Mouse (Mus musculus) mouse embryonic stem cell (cell line): ENCODE results near the gene Slc25a39.

Experiments
- in situ Hi-C, 2 experiments: fragments of 300-500 bp; cut with MboI; formaldehyde crosslinking; loops; 1 replicate in 1 of 2; 3 replicates in 1 of 2; pipeline ENCODE4 v1.14.3; 2019 to 2020; ENCODE audit warnings: low sequenced_read_pairs in 2 of 2, low pct_unique_long_range_greater_than_20kb in 1 of 2, mixed read lengths in 1 of 2; ENCODE audit not compliant: unreplicated experiment in 1 of 2

Gene Slc25a39

DNA sequence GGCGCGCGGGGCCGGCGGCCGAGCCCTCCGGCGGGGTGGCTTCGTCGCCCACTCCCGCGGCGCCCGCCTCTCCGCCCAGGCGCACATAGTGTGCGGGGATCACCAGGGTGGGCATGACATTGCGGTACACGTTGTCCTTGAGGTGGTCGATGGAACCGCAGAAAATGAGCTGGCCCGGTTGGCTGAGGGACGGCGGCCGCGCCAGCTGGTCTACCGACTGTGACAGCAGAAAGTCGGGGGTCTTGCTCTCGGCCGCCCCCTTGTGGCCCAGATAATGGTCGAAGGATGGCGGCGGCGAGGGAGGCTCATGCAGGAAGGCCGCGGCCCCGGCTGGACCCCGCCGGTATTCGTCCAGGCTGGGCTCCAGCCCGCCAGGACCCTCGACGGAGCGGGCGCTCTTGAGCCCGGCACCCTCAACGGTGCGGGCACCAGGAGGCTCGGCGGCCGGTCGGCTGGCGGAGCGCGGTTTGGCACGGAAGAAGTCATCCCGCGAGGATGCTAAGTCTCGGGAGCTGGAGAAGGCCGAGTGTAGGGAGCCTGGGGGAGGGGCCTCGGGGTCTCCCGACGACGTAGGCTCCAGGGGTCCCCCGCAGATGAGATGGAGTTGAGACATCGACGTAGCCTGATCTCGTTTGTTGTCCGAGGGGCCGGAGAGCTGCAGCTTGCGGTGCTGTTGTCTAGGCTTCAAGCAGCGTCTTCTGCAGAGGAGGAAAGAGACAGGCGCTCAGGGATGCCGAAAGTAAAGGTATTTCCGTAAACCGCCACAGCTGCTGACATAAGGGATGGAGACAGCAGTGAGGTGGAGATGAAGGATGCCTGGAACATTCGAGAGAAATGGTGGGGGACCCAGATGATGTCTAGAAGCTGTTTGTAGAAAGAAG is 30.7 kb upstream of the Slc25a39 start:
- in situ Hi-C loops: loop anchor here in 1 of 2 experiments (10.0 kb wide), 1 partner anchor 144 kb away; the partner anchor contains the start of gene Atxn7l3

DNA sequence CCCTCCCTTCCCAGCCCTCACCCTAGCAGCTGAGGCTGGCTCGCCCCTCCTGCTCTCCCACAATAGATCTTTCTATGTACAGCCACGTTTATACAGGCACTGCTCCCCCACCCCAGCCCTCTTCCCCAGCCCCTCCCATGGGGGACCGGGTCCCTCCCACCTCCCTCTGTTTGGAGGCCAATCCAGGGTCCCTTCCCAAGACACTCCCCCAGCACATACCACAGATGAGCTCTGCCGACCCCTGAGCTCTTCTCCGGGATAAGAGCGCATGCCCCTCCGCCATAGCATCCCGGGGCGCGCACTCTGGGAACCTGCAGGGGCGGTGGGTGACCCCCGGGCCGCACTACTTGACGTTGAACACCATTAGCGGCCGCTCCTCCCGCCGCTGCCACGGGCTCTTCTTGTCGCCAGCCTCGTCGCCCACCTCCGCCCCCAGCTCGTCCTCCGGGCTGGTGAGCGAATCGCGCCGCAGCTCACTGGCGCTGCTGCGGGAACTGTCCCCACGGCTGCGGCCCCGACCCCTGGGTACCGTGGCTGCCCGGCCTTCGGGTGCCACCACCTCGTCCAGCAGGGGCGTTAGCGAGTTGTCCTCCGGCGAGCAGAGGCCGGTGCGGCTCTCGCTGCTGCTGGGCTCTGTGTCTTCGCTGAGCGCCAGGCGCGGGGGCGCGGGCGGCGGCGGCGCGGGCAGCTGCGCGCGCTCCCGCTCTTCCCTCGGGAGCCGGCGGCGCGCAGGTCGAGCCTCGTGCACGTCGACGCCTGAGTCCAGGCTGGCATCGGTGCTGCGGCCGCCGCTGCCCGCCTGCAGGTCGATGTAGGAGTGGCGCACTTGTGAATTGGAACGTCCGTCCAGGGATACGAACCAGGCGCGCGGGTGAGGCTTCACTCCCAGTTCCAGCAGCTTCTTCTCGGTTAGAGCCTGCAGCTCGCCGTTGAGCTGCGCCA is 29.6 kb upstream of the Slc25a39 start:
- in situ Hi-C loops: loop anchor here in 1 of 2 experiments (10.0 kb wide), 1 partner anchor 143 kb away; the partner anchor contains the start of gene Atxn7l3

DNA sequence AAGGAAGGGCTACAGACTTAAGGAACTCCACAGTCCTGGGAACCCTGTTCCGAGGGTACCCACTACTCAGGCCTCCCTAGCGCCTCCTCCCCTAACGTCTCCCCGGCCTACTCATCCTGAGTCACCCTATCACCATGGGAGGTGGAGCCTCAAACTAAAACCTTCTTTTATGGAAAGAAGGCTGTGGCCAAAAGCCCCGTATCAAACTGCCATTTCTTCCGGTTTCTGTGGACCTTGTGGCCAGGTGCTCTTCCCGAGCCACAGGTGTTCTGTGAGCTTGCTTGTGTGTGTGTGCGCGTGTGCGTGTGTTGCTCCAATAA is 28.7 kb upstream of the Slc25a39 start:
- in situ Hi-C loops: loop anchor here in 1 of 2 experiments (10.0 kb wide), 1 partner anchor 142 kb away; the partner anchor contains the start of gene Atxn7l3

DNA sequence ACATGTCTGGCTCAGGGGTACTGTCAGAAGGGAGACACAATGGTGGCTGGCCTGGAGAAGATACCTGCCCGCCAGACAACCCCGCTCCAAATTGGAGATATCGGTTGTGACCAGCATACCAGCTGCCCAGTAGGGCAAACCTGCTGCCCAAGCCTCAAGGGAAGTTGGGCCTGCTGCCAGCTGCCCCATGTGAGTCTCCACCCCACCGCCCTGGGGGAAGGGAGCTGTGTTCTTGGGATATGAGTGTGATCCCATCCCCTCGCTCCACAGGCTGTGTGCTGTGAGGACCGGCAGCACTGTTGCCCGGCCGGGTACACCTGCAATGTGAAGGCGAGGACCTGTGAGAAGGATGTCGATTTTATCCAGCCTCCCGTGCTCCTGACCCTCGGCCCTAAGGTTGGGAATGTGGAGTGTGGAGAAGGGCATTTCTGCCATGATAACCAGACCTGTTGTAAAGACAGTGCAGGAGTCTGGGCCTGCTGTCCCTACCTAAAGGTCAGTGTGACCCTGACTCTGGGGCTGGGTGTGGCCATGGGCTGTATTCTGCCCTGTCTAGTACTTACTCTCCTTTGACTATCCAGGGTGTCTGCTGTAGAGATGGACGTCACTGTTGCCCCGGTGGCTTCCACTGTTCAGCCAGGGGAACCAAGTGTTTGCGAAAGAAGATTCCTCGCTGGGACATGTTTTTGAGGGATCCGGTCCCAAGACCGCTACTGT is 28.2 kb upstream of the Slc25a39 start:
- in situ Hi-C loops: loop anchor here in 1 of 2 experiments (10.0 kb wide), 1 partner anchor 141 kb away; the partner anchor contains the start of gene Atxn7l3

DNA sequence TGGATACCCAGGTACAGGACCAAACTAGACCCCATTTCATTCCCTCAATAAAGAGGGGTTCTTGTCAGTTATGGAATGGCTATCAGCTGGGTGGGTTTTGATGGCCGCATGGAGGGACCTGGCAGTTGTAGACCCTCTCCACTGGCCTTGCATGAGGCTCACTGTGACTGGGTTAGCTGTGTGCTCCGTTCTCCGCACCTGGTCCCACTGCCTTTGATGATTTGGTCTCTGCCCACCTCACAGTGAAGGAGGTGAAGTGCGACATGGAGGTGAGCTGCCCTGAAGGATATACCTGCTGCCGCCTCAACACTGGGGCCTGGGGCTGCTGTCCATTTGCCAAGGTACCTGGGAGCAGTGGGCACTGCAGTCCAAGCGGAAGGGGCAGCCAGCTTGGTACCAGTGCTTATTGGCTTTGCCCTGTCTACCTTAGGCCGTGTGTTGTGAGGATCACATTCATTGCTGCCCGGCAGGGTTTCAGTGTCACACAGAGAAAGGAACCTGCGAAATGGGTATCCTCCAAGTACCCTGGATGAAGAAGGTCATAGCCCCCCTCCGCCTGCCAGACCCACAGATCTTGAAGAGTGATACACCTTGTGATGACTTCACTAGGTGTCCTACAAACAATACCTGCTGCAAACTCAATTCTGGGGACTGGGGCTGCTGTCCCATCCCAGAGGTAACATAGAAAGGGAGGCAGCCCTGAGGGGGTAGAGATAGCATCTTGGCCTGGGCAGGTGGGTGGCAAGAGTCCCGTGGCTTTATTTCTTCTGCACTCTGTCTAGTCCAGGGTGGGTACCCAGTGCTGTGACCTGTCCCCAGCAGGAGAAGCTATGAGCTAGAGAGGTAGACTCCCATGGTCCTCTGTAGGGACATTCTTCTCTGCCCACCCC is 27.3 kb upstream of the Slc25a39 start:
- in situ Hi-C loops: loop anchor here (5.0 to 10.0 kb wide), 2 partner anchors 138 to 140 kb away; partner anchors contain the start of gene Atxn7l3 (in 2 of the 2)

DNA sequence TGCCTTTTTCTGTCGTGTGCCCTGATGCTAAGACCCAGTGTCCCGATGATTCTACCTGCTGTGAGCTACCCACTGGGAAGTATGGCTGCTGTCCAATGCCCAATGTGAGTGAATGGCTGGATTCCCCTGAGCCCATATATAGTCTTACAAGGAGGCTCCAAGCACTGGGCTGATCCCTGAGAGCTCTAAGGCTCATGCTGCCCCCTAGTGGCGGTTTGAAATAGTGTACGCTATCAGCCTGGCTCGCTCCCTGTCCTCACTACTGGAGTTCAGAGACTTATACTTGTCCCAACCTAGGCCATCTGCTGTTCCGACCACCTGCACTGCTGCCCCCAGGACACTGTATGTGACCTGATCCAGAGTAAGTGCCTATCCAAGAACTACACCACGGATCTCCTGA is 26.7 kb upstream of the Slc25a39 start:
- in situ Hi-C loops: loop anchor here (5.0 to 10.0 kb wide), 2 partner anchors 137 to 140 kb away; partner anchors contain the start of gene Atxn7l3 (in 2 of the 2)

DNA sequence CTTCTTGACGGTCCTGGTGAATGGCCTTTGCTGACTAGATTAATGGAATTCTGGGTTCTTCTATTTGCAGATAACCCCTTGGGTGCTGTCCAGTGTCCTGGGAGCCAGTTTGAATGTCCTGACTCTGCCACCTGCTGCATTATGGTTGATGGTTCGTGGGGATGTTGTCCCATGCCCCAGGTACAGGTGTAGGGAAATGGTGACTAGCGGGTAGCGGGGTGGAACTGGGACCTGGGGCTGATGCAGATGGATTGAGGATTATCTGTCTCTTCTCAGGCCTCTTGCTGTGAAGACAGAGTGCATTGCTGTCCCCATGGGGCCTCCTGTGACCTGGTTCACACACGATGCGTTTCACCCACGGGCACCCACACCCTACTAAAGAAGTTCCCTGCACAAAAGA is 26.1 kb upstream of the Slc25a39 start:
- in situ Hi-C loops: loop anchor here (5.0 to 10.0 kb wide), 2 partner anchors 137 to 139 kb away; partner anchors contain the start of gene Atxn7l3 (in 2 of the 2)

DNA sequence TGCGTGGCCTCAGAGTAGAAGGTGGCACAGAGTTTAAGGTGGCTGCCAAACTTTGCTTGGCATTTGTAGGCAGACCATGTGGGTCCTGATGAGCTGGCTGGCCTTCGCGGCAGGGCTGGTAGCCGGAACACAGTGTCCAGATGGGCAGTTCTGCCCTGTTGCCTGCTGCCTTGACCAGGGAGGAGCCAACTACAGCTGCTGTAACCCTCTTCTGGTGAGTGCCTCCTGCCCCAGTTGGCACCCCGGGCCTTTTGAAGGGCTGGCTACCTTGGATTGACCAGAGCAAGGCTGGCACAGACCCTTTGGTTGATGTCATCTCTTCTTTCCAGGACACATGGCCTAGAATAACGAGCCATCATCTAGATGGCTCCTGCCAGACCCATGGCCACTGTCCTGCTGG is 25.1 kb upstream of the Slc25a39 start:
- in situ Hi-C loops: loop anchor here (5.0 to 10.0 kb wide), 2 partner anchors 136 to 138 kb away; partner anchors contain the start of gene Atxn7l3 (in 2 of the 2)

DNA sequence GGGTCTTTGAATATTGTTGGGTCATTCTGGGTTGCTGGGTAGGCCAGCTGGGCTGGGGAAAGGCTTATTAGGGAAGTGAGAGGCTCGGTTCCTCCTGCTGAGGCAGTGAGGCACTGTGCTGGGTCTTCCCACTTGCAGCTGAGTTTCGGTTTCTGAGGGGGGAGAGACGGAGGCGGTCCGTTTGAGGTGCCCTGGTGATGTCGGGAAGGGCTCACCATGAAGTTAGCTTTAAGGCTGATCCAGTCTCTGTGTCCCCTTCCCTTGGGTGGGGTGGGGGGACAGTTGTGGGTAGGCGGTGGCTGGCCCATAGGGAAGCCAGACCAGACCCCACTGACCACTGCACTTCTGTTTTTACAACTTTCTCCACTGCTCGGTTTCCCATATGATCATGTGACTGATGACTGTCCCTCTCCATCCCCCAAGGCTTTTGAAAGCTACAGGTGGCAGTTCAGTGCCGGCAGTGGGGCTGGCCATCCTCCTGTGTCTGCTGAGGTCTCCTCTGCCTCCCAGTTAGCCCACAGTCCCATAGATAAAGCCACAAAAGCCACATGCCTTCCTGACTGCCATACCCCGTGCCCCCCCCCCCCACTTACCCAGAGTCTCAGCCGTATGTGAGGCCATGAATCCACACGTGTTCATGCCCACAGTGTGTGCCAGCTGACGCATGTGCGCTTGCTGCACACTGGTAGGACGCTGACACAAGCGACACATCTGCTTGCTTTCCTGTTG is 24.5 kb upstream of the Slc25a39 start:
- in situ Hi-C loops: loop anchor here (5.0 to 10.0 kb wide), 2 partner anchors 135 to 137 kb away; partner anchors contain the start of gene Atxn7l3 (in 2 of the 2)

DNA sequence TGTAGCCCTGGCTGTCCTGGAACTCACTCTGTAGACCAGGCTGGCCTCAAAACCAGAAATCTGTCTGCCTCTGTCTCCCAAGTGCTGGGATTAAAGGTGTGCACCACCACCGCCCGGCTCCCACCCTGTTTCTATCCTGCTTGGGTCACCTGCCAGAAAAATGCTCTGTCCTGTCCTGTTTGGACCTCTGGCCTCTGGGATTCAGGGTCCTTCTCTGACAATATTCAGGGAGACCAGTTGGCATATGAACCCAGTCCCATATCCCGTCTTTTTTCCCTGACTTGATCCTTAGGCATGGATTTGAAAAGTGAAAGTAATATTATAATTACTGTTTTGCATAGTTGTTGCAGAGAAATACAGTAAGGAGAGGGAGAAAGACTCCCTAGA is 24.0 kb upstream of the Slc25a39 start:
- in situ Hi-C loops: loop anchor here (5.0 to 10.0 kb wide), 2 partner anchors 134 to 137 kb away; partner anchors contain the start of gene Atxn7l3 (in 2 of the 2)

DNA sequence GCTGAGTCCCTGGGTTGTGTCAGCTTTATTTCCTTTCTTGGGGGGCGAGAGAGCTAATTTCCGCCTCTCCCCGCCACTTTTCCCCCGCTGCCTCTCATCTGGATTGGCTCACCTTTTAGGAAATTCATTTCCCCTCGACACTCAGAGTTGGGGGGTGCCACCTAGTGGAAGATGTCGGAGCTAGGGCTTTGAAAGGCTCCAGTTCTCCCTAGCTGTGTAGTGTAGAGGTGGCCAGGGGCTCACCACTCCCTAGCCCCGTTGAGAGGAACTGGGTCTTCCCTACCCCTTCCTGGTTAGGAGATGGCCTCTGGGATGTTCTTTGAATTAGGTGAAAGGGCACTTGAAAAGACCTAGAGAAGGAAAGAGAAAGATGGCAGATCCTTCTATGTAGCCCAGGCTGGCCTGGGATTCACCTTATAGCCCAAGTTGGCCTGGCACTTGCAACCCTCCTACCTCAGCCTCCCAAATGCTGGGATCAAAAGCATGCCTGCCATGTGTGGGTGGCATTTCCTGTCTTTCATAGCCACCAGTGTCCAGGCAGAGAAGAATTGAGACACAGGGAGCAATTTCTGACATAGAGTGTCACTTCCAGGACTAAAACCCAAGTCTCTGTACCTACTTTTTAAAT is 23.4 kb upstream of the Slc25a39 start:
- in situ Hi-C loops: loop anchor here (5.0 to 10.0 kb wide), 2 partner anchors 134 to 136 kb away; partner anchors contain the start of gene Atxn7l3 (in 2 of the 2)

DNA sequence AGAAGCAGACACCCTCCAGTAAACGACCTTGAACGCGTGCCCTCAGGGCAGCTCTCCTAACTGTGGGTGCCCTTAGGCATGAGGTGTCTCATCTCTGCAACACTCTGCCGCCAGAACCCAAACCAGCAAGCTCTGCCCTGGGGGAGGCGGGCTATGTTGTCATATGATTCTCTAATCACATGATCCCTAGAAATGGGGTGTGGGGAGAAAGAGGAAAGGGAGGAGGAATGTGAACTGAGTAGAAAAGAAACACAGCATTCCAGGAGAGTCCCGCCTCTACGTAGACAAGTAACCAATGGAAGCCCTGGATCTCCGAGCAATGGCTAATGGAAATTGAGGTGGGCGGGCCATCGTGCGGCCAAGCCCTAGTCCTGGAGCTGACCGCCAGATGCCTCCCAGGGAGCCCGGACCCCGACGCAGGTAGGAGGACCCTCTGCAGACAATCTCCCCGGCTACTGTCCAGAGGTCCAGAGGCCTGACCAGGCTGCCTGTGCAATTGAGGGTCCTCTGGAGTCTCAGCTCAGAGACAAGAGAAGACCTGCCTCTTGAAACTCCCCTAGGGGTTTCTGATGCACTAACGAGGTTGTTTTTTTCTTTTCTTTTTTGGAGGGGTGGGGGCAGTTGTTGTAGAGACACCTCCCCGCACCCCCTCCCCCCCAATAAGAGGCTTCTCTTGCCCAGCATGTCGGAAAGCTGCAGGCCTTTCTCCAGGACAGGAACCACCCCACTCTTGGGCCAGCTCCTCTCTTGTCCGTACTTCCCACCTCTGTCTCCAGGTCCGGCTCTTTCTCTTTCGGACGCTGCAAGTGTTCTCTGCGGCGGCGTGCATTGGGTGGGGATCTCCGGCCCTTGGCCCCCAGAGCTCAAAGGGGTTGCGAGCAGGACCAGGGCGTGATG is 22.6 kb upstream of the Slc25a39 start, which contains the start of gene Grn:
Gene Grn, plus strand, starts transcription at position 195 of the 897 bp plus-strand sequence.
- in situ Hi-C loops: loop anchor here (5.0 to 10.0 kb wide), 2 partner anchors 133 to 136 kb away; partner anchors contain the start of gene Atxn7l3 (in 2 of the 2)

DNA sequence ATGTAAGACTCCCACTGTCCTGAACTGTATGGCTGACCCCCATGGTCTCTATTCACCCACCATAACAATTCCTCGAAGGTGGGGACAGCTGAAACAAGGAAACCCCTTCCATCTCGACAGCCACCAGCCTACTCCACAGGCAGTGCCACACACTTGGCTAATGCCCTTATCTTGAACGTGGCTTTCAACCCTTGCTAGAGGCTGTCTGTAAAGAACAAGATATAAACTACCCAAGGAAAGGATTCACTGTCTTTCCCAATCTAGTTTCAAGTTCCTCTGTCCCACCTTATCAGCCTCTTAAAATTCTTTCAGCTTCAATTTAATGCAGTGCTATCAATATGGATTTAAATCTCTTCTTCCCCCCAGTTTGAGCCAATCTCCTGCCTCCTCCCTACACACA is 21.8 kb upstream of the Slc25a39 start:
- in situ Hi-C loops: no loop called here

DNA sequence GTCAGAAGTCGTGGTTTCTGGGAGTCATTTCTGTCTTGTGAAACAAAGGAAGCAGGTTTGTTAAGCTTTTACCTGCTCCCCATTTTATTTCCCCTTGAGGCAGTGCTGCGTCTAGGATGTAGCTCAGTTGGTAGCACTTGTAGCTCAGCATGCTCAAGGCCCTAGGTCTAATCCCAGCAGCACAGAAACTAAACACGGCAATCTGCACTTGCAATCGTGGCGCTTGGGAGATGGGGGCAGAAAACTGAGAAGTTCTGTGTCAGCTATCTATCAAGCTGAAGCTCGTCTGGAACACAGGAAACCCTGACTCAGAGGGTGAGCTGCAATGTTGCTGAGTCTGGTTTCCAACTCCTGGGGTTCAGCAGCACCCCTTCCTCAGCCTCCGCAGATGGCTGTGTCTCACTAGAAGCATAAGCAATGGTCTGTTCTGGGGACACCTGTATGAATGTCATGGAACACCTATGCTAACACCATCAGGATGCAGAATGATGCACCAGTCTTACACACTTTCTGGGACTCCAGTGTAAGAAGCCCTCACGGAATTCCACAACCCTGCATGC is 21.3 kb upstream of the Slc25a39 start:
- in situ Hi-C loops: no loop called here
